Mouse (Mus musculus): Measurements from ENCODE around the gene Fam204a. TPM values are rescaled to one million over a fixed set of nuclear protein-coding genes. Genes with fewer than 3 reads are reported as not detected.

The Fam204a gene
- polyA plus RNA-seq (2015; fragmentation: Nextera tagmentation; extraction: Ambion mirVana): 33.9 and 41.9 TPM in 2 replicates

DNA sequence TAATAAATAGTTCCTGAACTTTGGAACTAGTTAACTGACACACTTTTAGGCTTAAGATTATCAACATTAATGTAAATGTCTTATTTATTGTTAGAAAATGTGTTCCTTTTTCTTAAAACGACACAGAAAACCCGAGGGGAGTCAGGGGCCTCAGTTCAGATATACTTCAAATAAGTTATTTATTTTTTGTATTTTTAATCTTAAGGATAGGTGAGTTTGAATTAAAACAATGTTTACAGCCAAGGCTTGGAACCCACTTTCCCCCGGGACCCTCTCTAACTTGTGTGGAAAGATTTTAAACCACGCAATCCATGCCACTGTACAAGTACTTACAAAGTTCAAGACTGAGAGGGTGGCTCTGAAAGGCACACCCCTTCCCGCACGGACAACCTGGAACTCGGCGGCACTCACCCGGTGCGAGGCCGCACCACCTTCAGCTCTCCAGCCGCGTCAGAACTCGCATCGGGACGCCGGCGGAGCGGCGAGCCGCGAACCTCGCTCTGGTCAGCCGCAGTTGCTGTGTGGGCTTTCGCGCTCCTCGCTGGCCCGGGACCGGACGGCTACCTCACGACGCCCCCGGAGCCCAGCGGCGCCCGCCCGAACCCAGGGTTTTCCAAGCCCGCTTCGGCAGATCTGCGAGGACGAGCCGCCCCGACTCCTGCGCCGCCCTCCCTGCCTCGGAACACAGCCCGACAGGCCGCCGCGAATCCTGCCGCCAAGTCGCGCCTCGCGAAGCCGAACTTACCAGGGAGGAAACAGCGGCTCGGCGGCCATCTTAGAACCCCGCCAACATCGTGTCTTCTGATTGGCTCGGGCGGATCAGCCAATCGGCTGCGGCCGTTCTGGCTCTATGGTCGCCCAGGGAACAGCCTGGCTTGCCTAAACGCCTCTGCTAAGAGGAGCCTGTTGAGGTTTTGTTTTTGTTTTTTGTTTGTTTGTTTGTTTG lies at the start of gene Fam204a:
Gene Fam204a (minus strand): TSS at position 803 of the 946 bp plus-strand sequence.

Other genes starting within 250 kb of the Fam204a start
- not detected in 2 replicates for gene Prlhr, start 241.6 kb upstream of the Fam204a start, polyA plus RNA-seq (2015; fragmentation: Nextera tagmentation; extraction: Ambion mirVana)